Mouse (Mus musculus): ENCODE measurements at regions not wholly inside any gene's neighbourhood (a gene's known extent, or its start where the extent isn't known, plus 50 kb on each side); places are given as distances from the start of the nearest gene placed in this dataset.

GRCm38 (mm10) chr2:129883417-129883816 lies 83.1 kb downstream of the Stk35 start:
- Histone ChIP-seq H3K4me3 (no peak overlapping the region), H3K27me3 (replicated peaks) (no peaks in the 10 kb centered on the region), H3K36me3 (no peaks in the 10 kb centered on the region), H3K4me1 (no peaks in the 10 kb centered on the region), H3K27ac (no peak overlapping the region), H3K9ac (no peak overlapping the region), H3K4me2 (replicated peaks) (no peak overlapping the region), H3K9me3 (no peaks in the 10 kb centered on the region)
- 12% methylated on average over 6 of the region's 6 CpGs for WGBS
- ATAC-seq (ENCODE audit: low FRiP score, low read depth) = no peak

- no peak for ATAC-seq (ENCODE audit: low FRiP score, low read depth)
- H3K9ac ChIP-seq = no peak overlapping the region
- H3K36me3 ChIP-seq = no peaks in the 10 kb centered on the region
- H3K27me3 ChIP-seq (replicated peaks) = no peaks in the 10 kb centered on the region
- no peaks in the 10 kb centered on the region for H3K9me3 ChIP-seq
- H3K4me2 ChIP-seq (replicated peaks) = no peak overlapping the region
- no peaks in the 10 kb centered on the region for H3K4me1 ChIP-seq
- no peak overlapping the region for H3K4me3 ChIP-seq
- WGBS = 60% methylated on average over 3 of the region's 3 CpGs
- no peak overlapping the region for H3K27ac ChIP-seq
These were observed 84.0 kb downstream of the Stk35 start for GRCm38 (mm10) chr2:129884316-129884715.

- H3K27me3 ChIP-seq (replicated peaks) = no peaks in the 10 kb centered on the region
- no peak overlapping the region for H3K4me2 ChIP-seq (replicated peaks)
- no peaks in the 10 kb centered on the region for H3K4me1 ChIP-seq
- no peak for ATAC-seq (ENCODE audit: low FRiP score, low read depth)
- no peaks in the 10 kb centered on the region for H3K36me3 ChIP-seq
- H3K9ac ChIP-seq = no peak overlapping the region
- 94% methylated on average over 7 of the region's 7 CpGs for WGBS
- H3K27ac ChIP-seq = no peak overlapping the region
- H3K4me3 ChIP-seq = no peak overlapping the region
- H3K9me3 ChIP-seq = no peaks in the 10 kb centered on the region
These were observed 85.2 kb downstream of the Stk35 start for GRCm38 (mm10) chr2:129885536-129885935.

- no peak for ATAC-seq (ENCODE audit: low FRiP score, low read depth)
- Histone ChIP-seq H3K27me3 (replicated peaks) (no peaks in the 10 kb centered on the region), H3K4me1 (peaks cover 5% of the 10 kb centered on the region; the same call in 1 of the 2 replicates), H3K4me2 (replicated peaks) (no peak overlapping the region), H3K9me3 (no peaks in the 10 kb centered on the region), H3K27ac (no peak overlapping the region), H3K4me3 (no peak overlapping the region), H3K9ac (no peak overlapping the region), H3K36me3 (no peaks in the 10 kb centered on the region)
- WGBS = 65% methylated on average over 7 of the region's 7 CpGs
These were observed 92.9 kb downstream of the Stk35 start for GRCm38 (mm10) chr2:129893231-129893630.

GRCm38 (mm10) chr2:129893832-129894231 lies 93.5 kb downstream of the Stk35 start:
- H3K9ac ChIP-seq = no peak overlapping the region
- H3K36me3 ChIP-seq = no peaks in the 10 kb centered on the region
- no peak overlapping the region for H3K4me2 ChIP-seq (replicated peaks)
- no peaks in the 10 kb centered on the region for H3K9me3 ChIP-seq
- 69% methylated on average over 5 of the region's 5 CpGs for WGBS
- peaks cover 5% of the 10 kb centered on the region; the same call in 1 of the 2 replicates for H3K4me1 ChIP-seq
- H3K27ac ChIP-seq = no peak overlapping the region
- no peak for ATAC-seq (ENCODE audit: low FRiP score, low read depth)
- no peaks in the 10 kb centered on the region for H3K27me3 ChIP-seq (replicated peaks)
- H3K4me3 ChIP-seq = no peak overlapping the region

GRCm38 (mm10) chr2:129894906-129895305 lies 94.6 kb downstream of the Stk35 start:
- Histone ChIP-seq H3K27ac (no peak overlapping the region), H3K4me1 (peaks cover 5% of the 10 kb centered on the region; the same call in 1 of the 2 replicates), H3K9me3 (no peaks in the 10 kb centered on the region), H3K36me3 (no peaks in the 10 kb centered on the region), H3K9ac (no peak overlapping the region), H3K4me2 (replicated peaks) (no peak overlapping the region), H3K4me3 (no peak overlapping the region), H3K27me3 (replicated peaks) (no peaks in the 10 kb centered on the region)
- ATAC-seq (ENCODE audit: low FRiP score, low read depth) = no peak
- WGBS = 71% methylated on average over 8 of the region's 8 CpGs

- Histone ChIP-seq H3K9me3 (no peaks in the 10 kb centered on the region), H3K4me1 (peaks cover 5% of the 10 kb centered on the region; the same call in 1 of the 2 replicates), H3K9ac (no peak overlapping the region), H3K36me3 (no peaks in the 10 kb centered on the region), H3K4me2 (replicated peaks) (no peak overlapping the region), H3K4me3 (no peak overlapping the region), H3K27ac (no peak overlapping the region), H3K27me3 (replicated peaks) (no peaks in the 10 kb centered on the region)
- WGBS = 85% methylated on average over 6 of the region's 6 CpGs
- no peak for ATAC-seq (ENCODE audit: low FRiP score, low read depth)
These were observed 95.1 kb downstream of the Stk35 start for GRCm38 (mm10) chr2:129895369-129895768.

- Histone ChIP-seq H3K9ac (no peak overlapping the region), H3K4me2 (replicated peaks) (no peak overlapping the region), H3K27me3 (replicated peaks) (no peaks in the 10 kb centered on the region), H3K9me3 (no peaks in the 10 kb centered on the region), H3K4me3 (no peak overlapping the region), H3K27ac (no peak overlapping the region), H3K36me3 (no peaks in the 10 kb centered on the region), H3K4me1 (peaks cover 5% of the 10 kb centered on the region; the same call in 1 of the 2 replicates)
- ATAC-seq (ENCODE audit: low FRiP score, low read depth) = no peak
- 87% methylated on average over 4 of the region's 4 CpGs for WGBS
These were observed 96.4 kb downstream of the Stk35 start for GRCm38 (mm10) chr2:129896696-129897095.

GRCm38 (mm10) chr2:129903383-129904135 lies 103.2 kb downstream of the Stk35 start:
- no peak overlapping the region for H3K4me2 ChIP-seq (replicated peaks)
- H3K27ac ChIP-seq = no peak overlapping the region
- no peak overlapping the region for H3K9ac ChIP-seq
- ATAC-seq (ENCODE audit: low FRiP score, low read depth) = no peak
- peaks cover 1% of the 10 kb centered on the region; the same call in 1 of the 2 replicates for H3K4me1 ChIP-seq
- H3K4me3 ChIP-seq = no peak overlapping the region
- 77% methylated on average over 4 of the region's 4 CpGs for WGBS
- no peaks in the 10 kb centered on the region for H3K9me3 ChIP-seq
- H3K36me3 ChIP-seq = no peaks in the 10 kb centered on the region
- no peaks in the 10 kb centered on the region for H3K27me3 ChIP-seq (replicated peaks)

- no peak for ATAC-seq (ENCODE audit: low FRiP score, low read depth)
- Histone ChIP-seq H3K9me3 (no peaks in the 10 kb centered on the region), H3K36me3 (no peaks in the 10 kb centered on the region), H3K4me2 (replicated peaks) (no peak overlapping the region), H3K4me1 (peaks cover 12% of the 10 kb centered on the region), H3K27me3 (replicated peaks) (no peaks in the 10 kb centered on the region), H3K4me3 (no peak overlapping the region), H3K27ac (no peak overlapping the region), H3K9ac (no peak overlapping the region)
- WGBS = 39% methylated on average over 7 of the region's 7 CpGs
These were observed 104.4 kb downstream of the Stk35 start for GRCm38 (mm10) chr2:129904753-129905152.

GRCm38 (mm10) chr2:129908701-129909425 lies 103.3 kb upstream of the Tgm3 start:
- H3K4me1 ChIP-seq = peaks cover 12% of the 10 kb centered on the region
- H3K27me3 ChIP-seq (replicated peaks) = no peaks in the 10 kb centered on the region
- H3K4me2 ChIP-seq (replicated peaks) = peak overlapping the region; percentile 63
- peak; percentile 97 for ATAC-seq (ENCODE audit: low FRiP score, low read depth)
- no peak overlapping the region for H3K27ac ChIP-seq
- 2% methylated on average over 28 of the region's 28 CpGs for WGBS
- H3K9me3 ChIP-seq = no peaks in the 10 kb centered on the region
- H3K9ac ChIP-seq = peak overlapping the region; percentile 18; the same call in 1 of the 2 replicates
- no peaks in the 10 kb centered on the region for H3K36me3 ChIP-seq
- peak overlapping the region; percentile 40 for H3K4me3 ChIP-seq

- no peak for ATAC-seq (ENCODE audit: low FRiP score, low read depth)
- Histone ChIP-seq H3K9ac (no peak overlapping the region), H3K27me3 (replicated peaks) (no peaks in the 10 kb centered on the region), H3K4me2 (replicated peaks) (no peak overlapping the region), H3K4me3 (no peak overlapping the region), H3K4me1 (peaks cover 12% of the 10 kb centered on the region), H3K9me3 (no peaks in the 10 kb centered on the region), H3K27ac (no peak overlapping the region), H3K36me3 (no peaks in the 10 kb centered on the region)
- WGBS = 69% methylated on average over 19 of the region's 19 CpGs
These were observed 100.8 kb upstream of the Tgm3 start for GRCm38 (mm10) chr2:129911203-129911921.
